Mouse (Mus musculus) B cell, adult 2 months (primary cell): ENCODE measurements around the gene Olfr1013.

Experiments used
- DNase-seq, 2 experiments: peaks; one replicate each; pipeline ENCODE4 v3.0.0; 2022

The Olfr1013 gene

GRCm38 (mm10) chr2:85766798-85767197 lies at the start of gene Olfr1013:
Gene Olfr1013 (plus strand): TSS chr2:85767098.
- DNase-seq, result no peak

- DNase-seq, result no peak
Measured at GRCm38 (mm10) chr2:85725793-85726192, 41.1 kb upstream of the Olfr1013 start.

- DNase-seq, result no peak
Measured at GRCm38 (mm10) chr2:85753822-85754221, 13.1 kb upstream of the Olfr1013 start.

GRCm38 (mm10) chr2:85762666-85763065 lies 4.2 kb upstream of the Olfr1013 start, which contains the start of gene Olfr1012:
Gene Olfr1012 (minus strand): TSS chr2:85762766.
- no peak for DNase-seq

GRCm38 (mm10) chr2:85772413-85772812 lies 5.5 kb downstream of the Olfr1013 start, which contains the start of gene Olfr1014:
Gene Olfr1014 (plus strand): TSS chr2:85772713.
- no peak for DNase-seq

- no peak for DNase-seq
Measured at GRCm38 (mm10) chr2:85781717-85782116, 14.8 kb downstream of the Olfr1013 start, which contains the start of gene Olfr1015. Gene Olfr1015 (plus strand): TSS chr2:85782017.

- no peak for DNase-seq
Measured at GRCm38 (mm10) chr2:85792331-85792730, 25.4 kb downstream of the Olfr1013 start.

GRCm38 (mm10) chr2:85802444-85802843 lies 35.5 kb downstream of the Olfr1013 start, which contains the start of gene Olfr1016:
Gene Olfr1016 (minus strand): TSS chr2:85802544.
- no peak for DNase-seq

- DNase-seq, result no peak
Measured at GRCm38 (mm10) chr2:85804501-85804900, 37.6 kb downstream of the Olfr1013 start.

GRCm38 (mm10) chr2:85818179-85818578 lies 51.3 kb downstream of the Olfr1013 start, which contains the start of gene Olfr1018:
Gene Olfr1018 (plus strand): TSS chr2:85818479.
- no peak for DNase-seq
